Mouse (Mus musculus) ES-Bruce4 (cell line): ENCODE data around the gene Foxp1.

Experiments
- CTCF ChIP-seq: IDR thresholded peaks from one replicate; pipeline ENCODE4 v1.8.1; 2011; ENCODE audit warnings: low read depth, low read length
- EP300 ChIP-seq: IDR thresholded peaks from 2 replicates; pipeline ENCODE4 v1.6.1; 2011; ENCODE audit warnings: low read depth, low read length; ENCODE audit not compliant: insufficient read depth
- POLR2A ChIP-seq: IDR thresholded peaks from one replicate; pipeline ENCODE4 v1.8.1; 2011; ENCODE audit warnings: low read length; ENCODE audit not compliant: insufficient read depth

- no peak for TF ChIP-seq CTCF
- TF ChIP-seq POLR2A: no peak
- TF ChIP-seq EP300: no peak
These were observed 544.7 kb downstream of the Foxp1 start for GRCm38 (mm10) chr6:98977806-98978205.
